Mouse (Mus musculus): ENCODE measurements around the gene Vangl1. TPM values are rescaled to one million over a fixed set of nuclear protein-coding genes. Genes with fewer than 3 reads are reported as not detected.
A peak's percentile ranks its signal among the peaks of the same experiment; 100 is the strongest.

Vangl1 gene
- polyA plus RNA-seq, 1 experiment from 2014 or later = 13.3 TPM

DNA sequence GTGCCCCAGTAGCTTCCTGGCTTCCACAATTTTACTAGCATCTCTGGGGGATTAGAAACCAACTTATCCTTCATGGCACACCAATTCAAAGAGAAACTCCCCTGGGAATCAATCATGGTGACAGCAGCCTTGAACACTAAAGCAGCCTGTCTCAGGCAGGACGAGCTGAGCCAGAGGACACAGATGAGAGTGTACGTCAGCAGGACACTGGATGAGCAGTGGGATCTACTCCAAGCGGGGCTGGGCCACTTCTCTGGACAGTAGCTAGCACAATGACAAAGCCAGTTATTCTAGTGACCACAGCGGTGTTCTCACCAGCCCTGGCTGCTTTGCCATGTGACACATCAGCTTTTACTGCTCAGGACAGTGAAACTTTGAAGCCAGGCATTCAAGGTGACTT, 23.3 kb downstream of the Vangl1 start:
- H3K27me3 ChIP-seq (replicated peaks; ENCODE audit: low read depth, poor library complexity, severe bottlenecking) = no peaks in the 10 kb centered on the region
- 89% methylated on average over 4 of the region's 4 CpGs for WGBS
- H3K27ac ChIP-seq (replicated peaks) = no peak overlapping the region
- DNase-seq (ENCODE audit: low spot score) = no peak
- no peak overlapping the region for H3K4me3 ChIP-seq
- H3K9me3 ChIP-seq = peaks cover 5% of the 10 kb centered on the region; the same call in 1 of the 2 replicates
- H3K4me1 ChIP-seq = peaks cover 8% of the 10 kb centered on the region; the same call in 1 of the 2 replicates
- H3K36me3 ChIP-seq (replicated peaks) = peaks cover 40% of the 10 kb centered on the region

DNA sequence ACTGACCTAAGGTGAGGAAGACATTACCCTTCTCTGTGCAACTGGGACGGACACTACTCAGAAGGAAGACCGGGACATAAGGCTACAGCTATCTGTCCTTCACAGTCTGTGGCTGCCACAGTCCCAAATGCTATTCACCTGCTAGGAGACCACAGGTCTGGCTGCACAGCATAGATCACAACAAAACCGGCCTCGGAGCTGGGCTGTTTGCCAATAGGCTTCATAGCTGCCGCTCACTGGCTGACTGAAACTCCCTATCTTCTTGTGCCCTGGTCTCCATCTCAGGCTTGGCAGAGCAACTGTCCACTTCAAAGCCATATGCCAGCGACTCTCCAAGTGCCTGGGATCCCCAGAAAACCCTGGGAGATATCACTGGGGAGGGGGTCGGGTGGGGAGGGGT, 23.7 kb downstream of the Vangl1 start:
- peaks cover under 1% of the 10 kb centered on the region; the same call in 1 of the 2 replicates for H3K9me3 ChIP-seq
- WGBS = 83% methylated on average over 7 of the region's 7 CpGs
- H3K27me3 ChIP-seq (replicated peaks; ENCODE audit: low read depth, poor library complexity, severe bottlenecking) = no peaks in the 10 kb centered on the region

DNA sequence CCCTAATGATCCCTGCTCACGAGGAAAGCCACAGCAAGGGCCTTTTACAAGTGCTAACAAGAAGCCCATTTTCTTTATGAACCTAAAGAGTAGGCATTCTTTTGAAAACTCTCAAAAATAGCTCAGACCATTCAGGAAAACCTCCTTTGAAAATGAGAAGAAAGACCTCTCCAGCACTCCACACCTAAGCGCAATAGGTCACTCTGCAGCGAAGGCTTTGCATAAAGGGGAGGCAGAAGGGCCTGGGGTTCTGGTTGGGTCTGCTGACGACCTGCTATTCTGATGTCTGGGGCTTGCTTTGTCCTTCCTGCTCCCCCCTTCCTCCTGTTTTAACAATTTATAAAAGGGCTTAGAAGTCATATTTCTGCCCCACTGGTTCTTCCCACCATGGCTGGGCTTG, 24.6 kb downstream of the Vangl1 start:
- no peak overlapping the region for H3K4me3 ChIP-seq
- H3K9me3 ChIP-seq = no peaks in the 10 kb centered on the region
- peaks cover 31% of the 10 kb centered on the region for H3K36me3 ChIP-seq (replicated peaks)
- H3K4me1 ChIP-seq = peaks cover 16% of the 10 kb centered on the region; the same call in 1 of the 2 replicates
- H3K27me3 ChIP-seq (replicated peaks; ENCODE audit: low read depth, poor library complexity, severe bottlenecking) = no peaks in the 10 kb centered on the region
- H3K27ac ChIP-seq (replicated peaks) = no peak overlapping the region
- no peak for DNase-seq (ENCODE audit: low spot score)
- WGBS = 69% methylated on average over 4 of the region's 4 CpGs

More for the DNA sequence above, 23.7 kb downstream of the Vangl1 start:
- no peak overlapping the region for H3K4me3 ChIP-seq
- peaks cover 36% of the 10 kb centered on the region for H3K36me3 ChIP-seq (replicated peaks)
- peaks cover 13% of the 10 kb centered on the region; the same call in 1 of the 2 replicates for H3K4me1 ChIP-seq
- DNase-seq (ENCODE audit: low spot score) = no peak
- no peak overlapping the region for H3K27ac ChIP-seq (replicated peaks)

DNA sequence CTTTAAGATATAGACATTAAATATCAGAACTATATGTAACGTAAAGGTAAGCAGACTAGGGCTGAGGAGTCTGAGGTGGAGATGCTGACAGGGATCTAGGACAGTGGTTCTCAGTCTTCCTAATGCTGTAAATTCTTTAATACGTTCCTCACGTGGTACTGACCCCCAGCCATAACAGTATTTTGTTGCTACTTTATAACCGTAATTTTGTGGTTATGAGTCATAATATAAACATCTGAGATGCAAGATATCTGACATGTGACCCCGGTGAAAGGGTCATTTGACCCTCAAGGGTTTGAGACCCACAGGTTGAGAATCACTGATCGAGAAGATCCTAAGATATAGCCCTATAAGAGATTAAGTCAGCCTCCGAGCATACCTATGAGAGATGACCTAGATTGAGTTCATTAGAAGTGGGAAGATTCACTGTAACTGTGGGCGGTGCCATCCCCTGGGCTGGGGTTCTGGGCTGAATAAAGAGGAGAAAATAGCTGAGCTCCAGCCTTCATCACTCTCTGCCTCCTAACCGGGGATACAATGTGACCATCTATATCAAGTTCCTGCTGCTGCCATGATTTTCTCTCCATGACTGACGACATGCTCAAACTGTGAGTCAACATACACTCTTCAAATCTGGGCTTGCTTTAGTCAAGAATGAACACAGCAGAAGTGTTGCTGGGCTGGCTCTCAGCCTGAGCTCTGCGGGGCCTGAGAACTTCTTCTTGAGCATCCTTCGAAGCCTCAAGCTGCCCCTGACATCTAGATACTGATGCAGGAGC, 26.5 kb downstream of the Vangl1 start:
- H3K4me3 ChIP-seq = no peak overlapping the region
- no peak for DNase-seq (ENCODE audit: low spot score)
- H3K27ac ChIP-seq (replicated peaks) = no peak overlapping the region
- H3K9me3 ChIP-seq = no peaks in the 10 kb centered on the region
- peaks cover 20% of the 10 kb centered on the region for H3K36me3 ChIP-seq (replicated peaks)
- H3K27me3 ChIP-seq (replicated peaks; ENCODE audit: low read depth, poor library complexity, severe bottlenecking) = no peaks in the 10 kb centered on the region
- 92% methylated on average over 12 of the region's 12 CpGs for WGBS
- peaks cover 15% of the 10 kb centered on the region; the same call in 1 of the 2 replicates for H3K4me1 ChIP-seq

DNA sequence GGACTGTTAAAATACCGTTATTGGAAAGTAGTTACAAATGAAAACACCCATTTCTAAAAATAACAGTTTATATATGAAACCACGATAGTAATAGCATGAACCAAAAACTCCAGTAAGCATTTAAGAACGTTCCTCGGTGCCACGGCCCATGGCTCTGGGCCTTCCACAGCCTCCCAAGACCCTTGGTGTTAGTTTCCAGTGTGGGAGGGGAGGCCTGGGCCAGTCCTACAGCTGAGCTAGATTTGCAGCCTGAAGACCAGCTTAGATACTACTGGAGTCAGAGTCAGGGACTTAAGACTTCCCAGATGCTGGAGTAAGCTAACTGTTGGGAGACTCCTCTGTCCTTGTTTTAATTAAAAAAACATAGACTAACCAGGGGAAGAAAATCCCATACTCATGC, 28.4 kb downstream of the Vangl1 start:
- H3K4me3 ChIP-seq = no peak overlapping the region
- H3K27me3 ChIP-seq (replicated peaks; ENCODE audit: low read depth, poor library complexity, severe bottlenecking) = no peaks in the 10 kb centered on the region
- DNase-seq (ENCODE audit: low spot score) = no peak
- H3K36me3 ChIP-seq (replicated peaks) = peaks cover 4% of the 10 kb centered on the region; the same call in 1 of the 2 replicates
- H3K9me3 ChIP-seq = no peaks in the 10 kb centered on the region
- no peak overlapping the region for H3K27ac ChIP-seq (replicated peaks)
- WGBS = 83% methylated on average over 5 of the region's 5 CpGs
- H3K4me1 ChIP-seq = peaks cover 15% of the 10 kb centered on the region; the same call in 1 of the 2 replicates

DNA sequence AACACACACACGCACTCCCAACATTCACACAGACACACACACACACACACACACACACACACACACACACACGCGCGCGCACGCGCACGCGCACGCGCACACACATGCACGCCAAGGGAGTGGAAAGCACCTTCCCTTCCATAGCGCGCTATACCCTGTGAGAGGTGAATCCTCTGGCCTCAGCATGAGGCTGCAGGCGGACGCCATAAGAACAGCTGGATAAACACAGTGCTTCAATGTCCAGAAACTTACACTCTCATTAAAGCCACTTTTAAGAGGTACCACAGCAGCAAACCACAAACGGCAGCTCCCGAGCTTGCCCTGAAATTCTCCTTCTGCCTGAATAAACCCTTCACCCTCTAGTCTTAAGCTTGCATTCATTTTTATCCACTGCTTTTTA, 28.8 kb downstream of the Vangl1 start:
- H3K27me3 ChIP-seq (replicated peaks; ENCODE audit: low read depth, poor library complexity, severe bottlenecking) = no peaks in the 10 kb centered on the region
- H3K27ac ChIP-seq (replicated peaks) = no peak overlapping the region
- H3K4me1 ChIP-seq = peaks cover 15% of the 10 kb centered on the region; the same call in 1 of the 2 replicates
- no peaks in the 10 kb centered on the region for H3K9me3 ChIP-seq
- 87% methylated on average over 18 of the region's 18 CpGs for WGBS
- H3K36me3 ChIP-seq (replicated peaks) = peaks cover under 1% of the 10 kb centered on the region; the same call in 1 of the 2 replicates
- no peak for DNase-seq (ENCODE audit: low spot score)
- H3K4me3 ChIP-seq = no peak overlapping the region

DNA sequence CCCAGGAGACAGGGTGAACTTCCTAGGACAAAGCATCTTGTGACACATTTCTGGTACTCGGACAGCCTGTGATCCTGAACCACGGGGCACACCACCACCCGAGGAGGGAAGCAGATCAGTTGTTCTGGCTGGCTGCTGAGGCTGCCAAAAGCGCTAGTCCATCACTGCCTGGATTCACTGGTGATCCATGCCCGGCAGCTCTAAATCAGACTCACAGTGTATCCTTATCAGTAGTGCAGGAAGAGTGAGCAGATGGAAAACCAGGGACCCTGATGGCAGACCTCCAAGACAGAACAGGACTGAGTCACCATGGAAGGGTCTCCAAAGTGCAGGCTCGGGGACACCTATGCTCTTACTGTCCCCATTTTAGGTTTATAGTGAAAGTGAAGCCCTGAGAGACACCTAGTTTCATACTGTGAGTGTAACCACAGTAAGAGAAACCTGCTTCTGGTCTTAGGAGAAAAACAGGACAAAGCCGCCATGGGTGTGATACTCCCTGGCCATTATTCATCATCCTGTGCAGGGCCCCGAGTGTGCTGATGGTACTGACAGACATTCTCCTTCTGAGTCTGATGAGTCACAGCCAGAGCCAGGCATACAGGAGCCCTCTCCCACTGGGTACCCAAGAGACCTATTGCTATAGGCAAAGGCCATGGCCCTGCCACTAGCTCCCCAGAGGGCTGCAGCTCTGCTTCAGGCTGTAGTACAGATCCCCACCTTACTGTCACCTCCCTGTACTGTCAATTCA, 30.2 kb downstream of the Vangl1 start:
- no peaks in the 10 kb centered on the region for H3K9me3 ChIP-seq
- WGBS = 84% methylated on average over 8 of the region's 8 CpGs
- H3K27ac ChIP-seq (replicated peaks) = no peak overlapping the region
- no peak for DNase-seq (ENCODE audit: low spot score)
- no peak overlapping the region for H3K4me3 ChIP-seq
- H3K36me3 ChIP-seq (replicated peaks) = no peaks in the 10 kb centered on the region; the same call in 1 of the 2 replicates
- peaks cover 5% of the 10 kb centered on the region for H3K27me3 ChIP-seq (replicated peaks; ENCODE audit: low read depth, poor library complexity, severe bottlenecking)
- peaks cover 12% of the 10 kb centered on the region; the same call in 1 of the 2 replicates for H3K4me1 ChIP-seq

DNA sequence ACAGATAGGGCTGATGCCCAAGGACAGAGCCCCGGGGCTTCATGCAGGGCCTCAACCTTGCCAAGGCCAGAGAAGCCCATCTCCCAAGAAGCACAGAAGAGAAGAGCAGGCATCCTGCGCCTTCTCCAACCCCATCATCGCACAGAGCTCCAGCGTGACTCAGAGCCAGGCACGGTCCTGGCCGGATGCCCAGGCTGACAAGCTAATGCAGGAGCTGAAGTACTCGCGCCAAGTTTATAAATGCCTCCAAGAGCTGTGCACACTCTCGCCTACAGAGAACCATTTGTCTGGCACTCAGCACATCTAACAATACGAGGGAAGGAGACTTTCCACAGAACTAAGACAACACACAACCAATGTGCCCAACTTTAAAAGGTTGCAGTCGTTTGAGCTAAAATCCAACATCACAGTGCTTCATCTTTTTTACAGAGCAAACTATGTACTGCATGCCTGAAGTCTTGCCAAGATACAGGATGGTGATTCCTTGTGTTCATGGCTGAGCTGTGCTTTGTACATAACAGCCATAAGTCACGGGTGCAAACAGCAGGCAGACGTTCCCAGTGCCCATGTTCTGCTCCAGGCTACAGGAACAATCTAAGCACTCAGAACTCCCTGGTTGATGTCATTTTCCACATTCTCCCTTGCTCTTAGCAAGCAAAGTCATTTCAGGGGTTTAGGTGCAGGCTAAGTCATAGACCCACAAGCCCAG, 35.1 kb downstream of the Vangl1 start:
- DNase-seq (ENCODE audit: low spot score) = no peak
- Histone ChIP-seq H3K27ac (replicated peaks) (no peak overlapping the region), H3K9me3 (no peaks in the 10 kb centered on the region), H3K36me3 (replicated peaks) (peaks cover 11% of the 10 kb centered on the region), H3K4me3 (no peak overlapping the region), H3K4me1 (peaks cover 21% of the 10 kb centered on the region), H3K27me3 (replicated peaks; ENCODE audit: low read depth, poor library complexity, severe bottlenecking) (peaks cover 12% of the 10 kb centered on the region)
- WGBS = 89% methylated on average over 13 of the region's 13 CpGs

DNA sequence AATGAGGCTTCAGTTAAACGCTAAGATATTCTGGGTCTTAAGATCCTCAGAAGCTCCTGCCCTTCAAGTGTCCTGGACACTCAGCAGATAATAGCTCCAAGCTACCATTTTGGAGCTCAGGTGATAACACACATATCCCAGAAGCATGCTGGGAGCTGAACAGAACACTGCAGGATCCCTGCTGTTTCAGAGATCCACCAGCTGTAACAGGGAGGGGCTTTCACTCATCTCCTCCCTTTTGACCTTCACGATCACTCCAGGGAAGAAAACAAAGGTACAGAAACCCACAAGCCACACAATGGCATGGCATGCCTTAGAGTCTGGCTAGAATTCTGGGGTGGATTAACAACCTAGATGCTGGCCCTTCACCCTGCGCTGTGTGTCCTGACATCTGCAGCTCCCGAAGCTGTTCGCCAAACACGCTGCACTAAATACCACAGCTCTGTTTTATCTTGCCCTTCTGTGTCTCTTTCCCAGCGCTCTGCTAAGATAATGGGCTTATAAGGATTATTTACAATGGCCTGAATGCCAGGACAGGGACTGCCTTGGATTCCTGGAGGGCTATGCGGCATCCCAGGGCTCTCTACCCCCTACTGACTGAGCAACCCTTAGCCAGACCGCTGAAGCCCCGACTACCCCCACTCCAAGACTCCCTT, 36.8 kb downstream of the Vangl1 start:
- 0 out of 2 replicates have a peak overlapping the region, but pooled peaks have one; percentile 0 for H3K4me3 ChIP-seq
- no peaks in the 10 kb centered on the region for H3K9me3 ChIP-seq
- WGBS = 9% methylated on average over 10 of the region's 10 CpGs
- peaks cover 12% of the 10 kb centered on the region for H3K27me3 ChIP-seq (replicated peaks; ENCODE audit: low read depth, poor library complexity, severe bottlenecking)
- DNase-seq (ENCODE audit: low spot score) = no peak
- H3K36me3 ChIP-seq (replicated peaks) = peaks cover 28% of the 10 kb centered on the region
- peak overlapping the region; percentile 24; the same call in 1 of the 2 replicates for H3K27ac ChIP-seq (replicated peaks)
- peaks cover 21% of the 10 kb centered on the region for H3K4me1 ChIP-seq

DNA sequence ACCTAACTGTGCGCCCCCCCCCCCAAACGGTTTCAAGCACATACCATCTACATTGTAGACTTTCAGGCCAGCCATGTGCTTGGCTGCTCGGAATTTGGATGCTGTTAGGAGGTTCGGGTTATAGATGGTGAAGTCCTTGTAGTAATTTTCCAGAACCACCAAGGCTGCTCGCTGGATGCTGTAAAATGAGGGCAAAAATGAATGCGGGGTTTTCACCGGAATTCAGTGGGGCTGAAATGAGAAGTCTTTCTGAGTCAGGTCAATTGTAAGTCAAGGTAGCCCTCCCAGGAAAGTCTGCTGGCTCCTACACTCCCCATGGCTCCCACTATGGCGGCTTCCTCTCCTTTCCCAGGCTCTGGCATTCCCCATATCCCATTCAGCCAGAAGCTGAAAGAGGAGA, 37.7 kb downstream of the Vangl1 start:
- Histone ChIP-seq H3K9me3 (no peaks in the 10 kb centered on the region), H3K27ac (replicated peaks) (no peak overlapping the region)
- WGBS = 81% methylated on average over 8 of the region's 8 CpGs

DNA sequence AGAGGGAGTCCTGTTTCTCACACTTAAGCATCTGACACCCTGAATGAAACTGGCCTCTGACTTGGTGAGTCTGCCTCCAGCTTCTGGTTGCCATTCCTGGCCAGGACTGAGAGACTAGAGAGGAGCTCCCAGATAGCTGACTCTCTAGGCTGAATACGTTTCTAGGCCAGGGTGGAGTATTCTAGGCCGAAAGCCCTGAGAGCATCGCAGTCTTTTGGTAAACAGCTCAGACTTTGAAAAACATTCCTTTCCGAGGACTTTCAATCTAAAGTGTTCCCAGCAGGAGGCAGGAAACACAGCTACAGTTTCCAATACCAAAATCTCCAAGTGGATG, 38.2 kb downstream of the Vangl1 start:
- H3K4me3 ChIP-seq = no peak overlapping the region
- WGBS = 64% methylated on average over 4 of the region's 4 CpGs
- H3K36me3 ChIP-seq (replicated peaks) = peaks cover 37% of the 10 kb centered on the region
- no peak for DNase-seq (ENCODE audit: low spot score)
- peaks cover 21% of the 10 kb centered on the region for H3K4me1 ChIP-seq
- no peaks in the 10 kb centered on the region for H3K9me3 ChIP-seq
- H3K27ac ChIP-seq (replicated peaks) = 0 out of 2 replicates have a peak overlapping the region, but pooled peaks have one; percentile 24
- H3K27me3 ChIP-seq (replicated peaks; ENCODE audit: low read depth, poor library complexity, severe bottlenecking) = peaks cover 12% of the 10 kb centered on the region

More for the DNA sequence above, 37.7 kb downstream of the Vangl1 start:
- peaks cover 21% of the 10 kb centered on the region for H3K4me1 ChIP-seq
- peaks cover 12% of the 10 kb centered on the region for H3K27me3 ChIP-seq (replicated peaks; ENCODE audit: low read depth, poor library complexity, severe bottlenecking)
- H3K36me3 ChIP-seq (replicated peaks) = peaks cover 31% of the 10 kb centered on the region
- H3K4me3 ChIP-seq = no peak overlapping the region
- DNase-seq (ENCODE audit: low spot score) = no peak
